Mouse (Mus musculus) thymus, adult 2 months (tissue): ENCODE data around the gene Tnrc6b. TPM values are rescaled to one million over a fixed set of nuclear protein-coding genes. Genes with fewer than 3 reads are reported as not detected.

Experiments
- DNase-seq: peaks from one replicate; pipeline ENCODE4 v3.0.0; 2021
- H3K27ac ChIP-seq: fragments of 200-500 bp; 2 replicates; pipeline ENCODE4 v1.5.1; 2012; ENCODE audit warnings: low read length, control low read depth; ENCODE audit not compliant: control insufficient read depth, insufficient read depth
- H3K27me3 ChIP-seq: fragments of 200-500 bp; 2 replicates; pipeline ENCODE4 v1.6.1; 2012; ENCODE audit warnings: mild to moderate bottlenecking, low read length, moderate library complexity, mixed read lengths; ENCODE audit not compliant: control insufficient read depth, insufficient read depth
- H3K36me3 ChIP-seq: fragments of 200-500 bp; 2 replicates; pipeline ENCODE4 v1.6.1; 2012; ENCODE audit warnings: mild to moderate bottlenecking, low read length, moderate library complexity; ENCODE audit not compliant: control insufficient read depth, insufficient read depth
- H3K4me1 ChIP-seq: fragments of 200-500 bp; replicated peaks from 2 replicates; pipeline ENCODE4 v1.6.1; 2012; ENCODE audit warnings: low read length; ENCODE audit not compliant: control insufficient read depth, insufficient read depth
- H3K4me3 ChIP-seq: fragments of 200-500 bp; 2 replicates; pipeline ENCODE4 v1.5.1; 2012; ENCODE audit warnings: mild to moderate bottlenecking, low read length, control low read depth, moderate library complexity; ENCODE audit not compliant: control insufficient read depth, insufficient read depth
- CTCF ChIP-seq: fragments of 200-500 bp; IDR thresholded peaks from 2 replicates; pipeline ENCODE4 v1.5.1; 2012; ENCODE audit warnings: mild to moderate bottlenecking, control low read depth, low read length, moderate library complexity, borderline replicate concordance; ENCODE audit not compliant: control insufficient read depth, poor library complexity, insufficient read depth; ENCODE audit errors: extremely low read depth
- POLR2A ChIP-seq: fragments of 200-500 bp; IDR thresholded peaks from 2 replicates; pipeline ENCODE4 v1.6.1; 2012; ENCODE audit warnings: mild to moderate bottlenecking, low read length, control low read depth, moderate library complexity; ENCODE audit not compliant: control insufficient read depth, poor library complexity, insufficient read depth; ENCODE audit errors: extremely low read depth
- WGBS: fragments of 180-500 bp; shearing (Covaris S2); methylation state at CpG from one replicate; pipeline ENCODE4 v1.1.7; 2018; 5-methylcytosine and 5-hydroxymethylcytosine counted together
- polyA plus RNA-seq: library from polyadenylated mRNA; depleted of rRNA; stranded (reverse); fragments of >200 nt; gene quantifications from 2 replicates; pipeline ENCODE4 v1.2.3, GENCODE M21; 2012

Tnrc6b gene
- polyA plus RNA-seq, 1 experiment, result 57.9 TPM

- Histone ChIP-seq H3K36me3 (no peaks in the 10 kb centered on the region), H3K27ac (peak overlapping the region; percentile 5; the same call in 1 of the 2 replicates), H3K4me3 (no peak overlapping the region), H3K27me3 (no peaks in the 10 kb centered on the region), H3K4me1 (peaks cover 18% of the 10 kb centered on the region)
- 13% methylated on average over 7 of the region's 7 CpGs for WGBS
- peak; percentile 62 for DNase-seq
- TF ChIP-seq CTCF, result no peak
- no peak for TF ChIP-seq POLR2A
These were observed 32.5 kb downstream of the Tnrc6b start for GRCm38 (mm10) chr15:80743606-80744005.

- no peak for TF ChIP-seq POLR2A
- TF ChIP-seq CTCF, result no peak
- no peaks in the 10 kb centered on the region for H3K36me3 ChIP-seq
- DNase-seq, result no peak
- no peaks in the 10 kb centered on the region for H3K27me3 ChIP-seq
- peaks cover 14% of the 10 kb centered on the region for H3K4me1 ChIP-seq
- H3K27ac ChIP-seq, result no peak overlapping the region
- no peak overlapping the region for H3K4me3 ChIP-seq
- 96% methylated on average over 3 of the region's 3 CpGs for WGBS
These were observed 33.7 kb downstream of the Tnrc6b start for GRCm38 (mm10) chr15:80744667-80745422.

- Histone ChIP-seq H3K4me3 (no peak overlapping the region), H3K4me1 (peaks cover under 1% of the 10 kb centered on the region; the same call in 1 of the 2 replicates), H3K27ac (no peak overlapping the region), H3K36me3 (no peaks in the 10 kb centered on the region; the same call in 1 of the 2 replicates), H3K27me3 (no peaks in the 10 kb centered on the region)
- WGBS, result 87% methylated on average over 5 of the region's 5 CpGs
- no peak for DNase-seq
- no peak for TF ChIP-seq POLR2A
- TF ChIP-seq CTCF, result no peak
These were observed 37.9 kb downstream of the Tnrc6b start for GRCm38 (mm10) chr15:80748979-80749378.

GRCm38 (mm10) chr15:80753351-80753750 lies 42.2 kb downstream of the Tnrc6b start:
- no peak for TF ChIP-seq POLR2A
- TF ChIP-seq CTCF, result no peak
- Histone ChIP-seq H3K4me3 (no peak overlapping the region), H3K36me3 (peaks cover 6% of the 10 kb centered on the region), H3K27ac (no peak overlapping the region), H3K27me3 (no peaks in the 10 kb centered on the region), H3K4me1 (no peaks in the 10 kb centered on the region)
- no peak for DNase-seq
- WGBS, result 94% methylated on average over 6 of the region's 6 CpGs

GRCm38 (mm10) chr15:80754103-80754502 lies 43.0 kb downstream of the Tnrc6b start:
- WGBS, result 100% methylated on average over 1 of the region's 1 CpGs
- Histone ChIP-seq H3K4me3 (no peak overlapping the region), H3K27ac (no peak overlapping the region), H3K4me1 (no peaks in the 10 kb centered on the region), H3K27me3 (no peaks in the 10 kb centered on the region), H3K36me3 (peaks cover 6% of the 10 kb centered on the region)
- TF ChIP-seq POLR2A (no peak), CTCF (no peak)
- DNase-seq, result no peak

- no peaks in the 10 kb centered on the region for H3K27me3 ChIP-seq
- H3K27ac ChIP-seq, result no peak overlapping the region
- no peak for DNase-seq
- WGBS, result 98% methylated on average over 9 of the region's 9 CpGs
- H3K4me1 ChIP-seq, result no peaks in the 10 kb centered on the region
- no peak for TF ChIP-seq CTCF
- TF ChIP-seq POLR2A, result no peak
- peaks cover 22% of the 10 kb centered on the region for H3K36me3 ChIP-seq
- H3K4me3 ChIP-seq, result no peak overlapping the region
These were observed 48.3 kb downstream of the Tnrc6b start for GRCm38 (mm10) chr15:80759451-80759850.

- H3K27ac ChIP-seq, result no peak overlapping the region
- 99% methylated on average over 3 of the region's 3 CpGs for WGBS
These were observed 49.4 kb downstream of the Tnrc6b start for GRCm38 (mm10) chr15:80760504-80760903.

More at GRCm38 (mm10) chr15:80760504-80760903, 49.4 kb downstream of the Tnrc6b start:
- H3K4me3 ChIP-seq, result no peak overlapping the region
- H3K27me3 ChIP-seq, result no peaks in the 10 kb centered on the region
- no peak for TF ChIP-seq CTCF
- TF ChIP-seq POLR2A, result no peak
- no peak for DNase-seq
- H3K36me3 ChIP-seq, result peaks cover 17% of the 10 kb centered on the region
- no peaks in the 10 kb centered on the region for H3K4me1 ChIP-seq
